Mouse (Mus musculus) limb, embryonic 11.5 days (tissue): Measurements from ENCODE around the gene Shc3. TPM values are rescaled to one million over a fixed set of nuclear protein-coding genes. Genes with fewer than 3 reads are reported as not detected.

Experiments used
- ATAC-seq: fragments of 200-750 bp; cut with Nextera tagmentation; 2 replicates; pipeline ENCODE4 v1.8.0; 2017; ENCODE audit warnings: low read depth; ENCODE audit not compliant: insufficient number of reproducible peaks, low FRiP score, low TSS enrichment
- DNase-seq: peaks from one replicate; pipeline ENCODE4 v3.0.0-alpha.2; 2015; ENCODE audit warnings: low spot score
- H3K27ac ChIP-seq: fragments of 300-500 bp; sonication (generic); replicated peaks from 2 replicates; pipeline ENCODE4 v1.5.1; 2014; ENCODE audit warnings: low read depth, mild to moderate bottlenecking, low read length
- H3K27me3 ChIP-seq: fragments of 300-500 bp; sonication (generic); 2 replicates; pipeline ENCODE4 v1.6.1; 2014; ENCODE audit warnings: mild to moderate bottlenecking, low read length, mixed read lengths; ENCODE audit not compliant: control insufficient read depth, insufficient read depth
- H3K36me3 ChIP-seq: fragments of 300-500 bp; sonication (generic); 2 replicates; pipeline ENCODE4 v1.6.1; 2014; ENCODE audit warnings: mild to moderate bottlenecking, low read length, moderate library complexity, mixed read lengths; ENCODE audit not compliant: control insufficient read depth, insufficient read depth
- H3K4me1 ChIP-seq: fragments of 300-500 bp; sonication (generic); 2 replicates; pipeline ENCODE4 v1.6.1; 2014; ENCODE audit warnings: low read length, mixed read lengths; ENCODE audit not compliant: control insufficient read depth, insufficient read depth
- H3K4me2 ChIP-seq: fragments of 300-500 bp; sonication (generic); 2 replicates; pipeline ENCODE4 v1.6.1; 2014; ENCODE audit warnings: low read depth, mild to moderate bottlenecking, moderate library complexity; ENCODE audit not compliant: severe bottlenecking
- H3K4me3 ChIP-seq: fragments of 300-500 bp; sonication (generic); 2 replicates; pipeline ENCODE4 v1.5.1; 2014; ENCODE audit warnings: low read depth, low read length
- H3K9ac ChIP-seq: fragments of 300-500 bp; sonication (generic); 2 replicates; pipeline ENCODE4 v1.6.1; 2014; ENCODE audit warnings: mild to moderate bottlenecking, low read length
- H3K9me3 ChIP-seq: fragments of 300-500 bp; sonication (generic); 2 replicates; pipeline ENCODE4 v1.6.1; 2016; ENCODE audit warnings: low read length; ENCODE audit not compliant: control insufficient read depth
- WGBS: fragments of 180-500 bp; shearing (Covaris S2); extraction: QIAGEN DNeasy Blood & Tissue Kit; methylation state at CpG from one replicate; pipeline ENCODE4 v1.1.7; 2014; 5-methylcytosine and 5-hydroxymethylcytosine counted together
- polyA plus RNA-seq: library from polyadenylated mRNA; unstranded; fragments of >200 nt; fragmentation: Nextera tagmentation; extraction: Ambion mirVana; gene quantifications from 2 replicates; pipeline ENCODE4 v1.2.1, GENCODE M21; 2014

The Shc3 gene
- polyA plus RNA-seq, 1 experiment from 2014 or later, result 0.32 TPM

DNA sequence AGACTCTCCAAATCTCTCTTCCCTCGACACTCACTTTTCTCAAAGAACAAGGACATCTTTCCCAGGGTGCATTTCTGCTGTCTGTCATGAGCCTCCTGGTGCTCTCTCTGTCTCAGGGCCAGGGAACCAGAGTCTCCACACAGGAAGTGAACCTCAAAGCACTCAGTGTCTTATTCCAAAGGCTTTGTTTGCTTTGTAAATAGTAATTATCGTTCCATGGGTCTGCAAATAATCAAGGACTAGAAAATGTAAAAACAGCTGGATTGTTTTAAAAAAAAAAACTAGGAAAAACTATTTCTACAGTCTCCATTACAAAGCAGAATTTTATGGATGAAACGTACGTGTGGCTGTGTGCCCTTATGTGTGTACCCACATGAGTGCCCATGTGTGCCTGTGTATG, 178.8 kb downstream of the Shc3 start:
- Histone ChIP-seq H3K9ac (no peak overlapping the region), H3K4me1 (peaks cover 16% of the 10 kb centered on the region), H3K4me2 (no peak overlapping the region), H3K27me3 (no peaks in the 10 kb centered on the region), H3K27ac (no peak overlapping the region), H3K36me3 (no peaks in the 10 kb centered on the region), H3K9me3 (no peaks in the 10 kb centered on the region), H3K4me3 (no peak overlapping the region)
- DNase-seq (no peak), ATAC-seq (no peak)
- 47% methylated on average over 4 of the region's 4 CpGs for WGBS

DNA sequence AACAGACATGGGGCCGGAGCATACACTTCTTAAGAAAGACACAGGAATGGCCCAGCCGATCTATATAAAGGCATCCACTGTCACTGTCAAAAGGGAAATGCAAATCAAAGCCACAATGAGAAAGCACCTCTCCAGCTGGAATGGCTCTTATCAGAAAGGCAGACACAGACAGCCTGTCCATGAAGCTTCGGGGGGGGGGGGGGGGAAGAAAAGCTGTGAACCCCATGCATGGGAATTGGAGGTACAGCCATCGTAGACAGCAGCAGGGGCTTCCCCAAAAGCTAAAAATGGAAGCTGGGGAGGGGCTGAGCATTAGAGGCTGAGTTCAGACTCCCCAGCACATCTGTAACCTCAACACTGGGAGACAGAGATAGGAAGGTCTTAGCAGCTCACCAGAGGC, 181.3 kb downstream of the Shc3 start:
- Histone ChIP-seq H3K36me3 (no peaks in the 10 kb centered on the region), H3K4me3 (no peak overlapping the region), H3K4me1 (peaks cover 16% of the 10 kb centered on the region), H3K4me2 (no peak overlapping the region), H3K9me3 (no peaks in the 10 kb centered on the region), H3K9ac (no peak overlapping the region), H3K27me3 (no peaks in the 10 kb centered on the region), H3K27ac (no peak overlapping the region)
- WGBS, result 62% methylated on average over 4 of the region's 4 CpGs
- ATAC-seq (no peak), DNase-seq (no peak)

DNA sequence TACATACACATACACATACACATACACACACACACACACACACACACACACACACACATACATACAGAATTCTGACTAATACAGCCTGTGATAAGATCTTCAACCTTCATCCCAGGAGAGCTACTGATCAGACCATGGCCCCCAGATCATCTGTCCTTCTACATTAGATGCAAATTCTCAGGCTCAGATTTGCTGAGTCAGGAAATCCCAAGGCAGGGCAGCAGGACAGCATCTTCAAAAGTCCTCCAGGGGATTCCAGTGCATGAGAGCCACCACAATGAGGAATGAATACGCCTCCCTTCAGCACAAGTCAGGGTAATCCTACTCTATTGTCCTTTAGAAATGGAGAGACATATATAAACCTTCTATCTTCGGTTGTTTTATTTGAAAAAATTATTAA, 184.3 kb downstream of the Shc3 start:
- 92% methylated on average over 2 of the region's 2 CpGs for WGBS
- H3K36me3 ChIP-seq, result no peaks in the 10 kb centered on the region; the same call in 1 of the 2 replicates
- no peak overlapping the region for H3K9ac ChIP-seq
- no peak overlapping the region for H3K4me2 ChIP-seq
- DNase-seq, result no peak
- no peak overlapping the region for H3K27ac ChIP-seq
- no peak for ATAC-seq
- no peaks in the 10 kb centered on the region for H3K9me3 ChIP-seq
- no peak overlapping the region for H3K4me3 ChIP-seq
- H3K4me1 ChIP-seq, result peaks cover 15% of the 10 kb centered on the region; the same call in 1 of the 2 replicates
- H3K27me3 ChIP-seq, result no peaks in the 10 kb centered on the region

DNA sequence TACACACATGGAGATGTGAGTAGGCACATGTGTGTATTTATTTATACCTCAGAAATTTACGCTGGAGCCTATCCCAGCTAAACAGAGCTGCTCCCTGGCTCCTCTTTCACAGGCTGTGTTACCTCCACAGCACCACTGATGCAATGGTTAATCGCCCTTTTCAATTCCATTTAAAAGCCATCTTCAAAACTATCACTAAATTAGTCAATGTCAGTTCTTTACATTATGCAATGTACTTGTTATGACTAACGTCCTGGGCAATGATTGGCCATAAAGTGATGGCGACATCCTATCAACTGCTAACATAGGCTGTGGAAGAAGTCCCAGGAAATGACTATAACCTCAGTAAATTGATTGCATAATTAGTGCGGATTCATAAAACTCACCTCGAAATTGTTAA, 187.7 kb downstream of the Shc3 start:
- 88% methylated on average over 6 of the region's 6 CpGs for WGBS
- H3K9me3 ChIP-seq, result no peaks in the 10 kb centered on the region

More for the DNA sequence above, 187.7 kb downstream of the Shc3 start:
- H3K4me3 ChIP-seq, result no peak overlapping the region
- no peak overlapping the region for H3K27ac ChIP-seq
- no peaks in the 10 kb centered on the region for H3K27me3 ChIP-seq
- ATAC-seq, result no peak
- no peaks in the 10 kb centered on the region; the same call in 1 of the 2 replicates for H3K36me3 ChIP-seq
- no peak overlapping the region for H3K4me2 ChIP-seq
- H3K9ac ChIP-seq, result no peak overlapping the region
- H3K4me1 ChIP-seq, result peaks cover 30% of the 10 kb centered on the region
- no peak for DNase-seq

Other genes starting within 250 kb of the Shc3 start
- 126 and 129 TPM in 2 replicates for gene S1pr3, start 160.8 kb downstream of the Shc3 start, polyA plus RNA-seq
- 464 and 467 TPM in 2 replicates for gene Cks2, start 75.8 kb upstream of the Shc3 start, polyA plus RNA-seq
- gene Secisbp2, start 82.3 kb upstream of the Shc3 start, polyA plus RNA-seq, result 18.8 and 23.2 TPM in 2 replicates
- 5.1 and 5.3 TPM in 2 replicates for gene Sema4d, start 224.3 kb upstream of the Shc3 start, polyA plus RNA-seq